8 mouse cellular contexts compared by ENCODE assay signal in genomic region chr16:16559878-16560531, GRCm38 (mm10). TPM values are rescaled to one million over a fixed set of nuclear protein-coding genes. Genes with fewer than 3 reads are reported as not detected.
A peak's percentile ranks its signal among the peaks of the same experiment; 100 is the strongest.
DNase-seq lines count a peak whose midpoint lies in the region; ATAC-seq and TF ChIP-seq lines count a peak whose summit lies in the region.

No protein-coding gene starts in this region.

- DNase-seq in adrenal gland, adult 8-10 months, result peak; percentile 46
- peak; percentile 94 for DNase-seq in embryo, embryonic 10 days (ENCODE audit: low spot score)
- peak; percentile 78 to 88 for DNase-seq in left cerebral cortex, postnatal 10 days (ENCODE audit: extremely low spot score in 1 of 2, low spot score in 2 of 2)

- ATAC-seq in granulocyte monocyte progenitor cell, adult 5-6 weeks (replicated peaks; ENCODE audit: poor library complexity, severe bottlenecking), result peak; percentile 78
- peak; percentile 99 for ATAC-seq in intestine, postnatal 0 days
- peak; percentile 99 for ATAC-seq in midbrain, embryonic 12.5 days (ENCODE audit: low FRiP score, low read depth)
- ATAC-seq in stomach, embryonic 16.5 days (ENCODE audit: insufficient read depth, low FRiP score), result peak; percentile 99
- ATAC-seq in activated CD4-positive, CD25-positive, alpha-beta regulatory T cell, adult 4 months, result no peak

- no peaks in the 10 kb centered on the region for H3K9me3 ChIP-seq in intestine, postnatal 0 days (ENCODE audit: control insufficient read depth)
- no peaks in the 10 kb centered on the region for H3K9me3 ChIP-seq in midbrain, embryonic 12.5 days
- H3K9me3 ChIP-seq in stomach, embryonic 16.5 days (replicated peaks; ENCODE audit: control insufficient read depth, low read length), result no peaks in the 10 kb centered on the region

- no peaks in the 10 kb centered on the region for H3K36me3 ChIP-seq in intestine, postnatal 0 days (ENCODE audit: control insufficient read depth, insufficient read depth)
- H3K36me3 ChIP-seq in midbrain, embryonic 12.5 days, result no peaks in the 10 kb centered on the region
- H3K36me3 ChIP-seq in stomach, embryonic 16.5 days (ENCODE audit: control insufficient read depth, insufficient read depth, low read length), result no peaks in the 10 kb centered on the region

- no peak overlapping the region; the same call in 1 of the 2 replicates for H3K4me2 ChIP-seq in intestine, postnatal 0 days (replicated peaks; ENCODE audit: low read depth)
- H3K4me2 ChIP-seq in midbrain, embryonic 12.5 days (replicated peaks), result peak overlapping the region; percentile 55
- H3K4me2 ChIP-seq in stomach, embryonic 16.5 days (ENCODE audit: low read depth, low read length), result peak overlapping the region; percentile 40

- intact Hi-C loops in left cerebral cortex, postnatal 10 days (cut with DNase I), result loop anchor here (10.0 kb wide), 1 partner anchor 205 kb away; the partner anchor contains the start of gene Dnm1l

- TF ChIP-seq CTCF in intestine, postnatal 0 days (IDR thresholded peaks at IDR 0.05; ENCODE audit: low read depth), result 0 out of 2 replicates have a peak, but pooled peaks have one; percentile 6

- H3K9ac ChIP-seq in intestine, postnatal 0 days (ENCODE audit: low read depth, low read length), result no peak overlapping the region
- H3K9ac ChIP-seq in midbrain, embryonic 12.5 days (replicated peaks), result peak overlapping the region; percentile 64
- no peak overlapping the region for H3K9ac ChIP-seq in stomach, embryonic 16.5 days (ENCODE audit: low read length)

- WGBS in intestine, postnatal 0 days, result 9% methylated on average over 9 of the region's 9 CpGs
- 3% methylated on average over 9 of the region's 9 CpGs for whole genome bisulfite sequencing in midbrain, embryonic 12.5 days
- 10% methylated on average over 9 of the region's 9 CpGs for WGBS in stomach, embryonic 16.5 days

- H3K4me1 ChIP-seq in intestine, postnatal 0 days (replicated peaks; ENCODE audit: control insufficient read depth, insufficient read depth, low read length), result no peaks in the 10 kb centered on the region; the same call in 1 of the 2 replicates
- peaks cover 24% of the 10 kb centered on the region for H3K4me1 ChIP-seq in midbrain, embryonic 12.5 days
- H3K4me1 ChIP-seq in stomach, embryonic 16.5 days (ENCODE audit: control insufficient read depth, insufficient read depth, low read length), result 0 out of 2 replicates have a peak, but pooled peaks cover 3% of the 10 kb centered on the region

- no peaks in the 10 kb centered on the region for H3K27me3 ChIP-seq in intestine, postnatal 0 days (replicated peaks; ENCODE audit: control insufficient read depth, insufficient read depth, low read length)
- no peaks in the 10 kb centered on the region for H3K27me3 ChIP-seq in midbrain, embryonic 12.5 days
- no peaks in the 10 kb centered on the region for H3K27me3 ChIP-seq in stomach, embryonic 16.5 days (ENCODE audit: control insufficient read depth, insufficient read depth, low read length)

- no peak overlapping the region for H3K4me3 ChIP-seq in intestine, postnatal 0 days (ENCODE audit: low read depth, low read length)
- H3K4me3 ChIP-seq in midbrain, embryonic 12.5 days, result peak overlapping the region; percentile 48
- peak overlapping the region; percentile 28 for H3K4me3 ChIP-seq in stomach, embryonic 16.5 days (replicated peaks; ENCODE audit: low read length)

- H3K27ac ChIP-seq in intestine, postnatal 0 days (ENCODE audit: low read depth, low read length), result peak overlapping the region; percentile 21; the same call in 1 of the 2 replicates
- H3K27ac ChIP-seq in midbrain, embryonic 12.5 days (replicated peaks), result peak overlapping the region; percentile 94
- H3K27ac ChIP-seq in stomach, embryonic 16.5 days (ENCODE audit: low read length), result peak overlapping the region; percentile 76

RNA-seq across cellular contexts. Expression of gene Fgd4, which starts 40.3 kb away (rescaled TPM):
- total RNA-seq in adrenal gland, adult 8-10 months (2022), result 10 to 100 TPM; 15.6 to 18.8 (median 16.9) TPM
- total RNA-seq in granulocyte monocyte progenitor cell, adult 5-6 weeks (2014; fragmentation: Nextera tagmentation), result 18.9 and 26.8 TPM in 2 replicates
- 36.9 and 38.8 TPM in 2 replicates for total RNA-seq in granulocyte monocyte progenitor cell, adult 5-6 weeks (2017)
- 6.9 and 8.7 TPM in 2 replicates for polyA plus RNA-seq in intestine, postnatal 0 days (2015; fragmentation: Nextera tagmentation; extraction: Ambion mirVana)
- total RNA-seq in left cerebral cortex, postnatal 10 days (2021), result 10 to 100 TPM; 50.8 to 52.6 TPM
- polyA plus RNA-seq in midbrain, embryonic 12.5 days (2016; fragmentation: Nextera tagmentation; extraction: Ambion mirVana), result 26.9 and 27.6 TPM in 2 replicates
- polyA plus RNA-seq in stomach, embryonic 16.5 days (2015; fragmentation: Nextera tagmentation; extraction: Ambion mirVana), result 10.3 and 11.5 TPM in 2 replicates
- under 1 TPM in 1 of 2 experiments, not detected in 1; 0.24 TPM for polyA plus RNA-seq in activated CD4-positive, CD25-positive, alpha-beta regulatory T cell, adult 4 months (2017; shearing (Covaris generic))

Comparison
In these comparisons a context has a peak if more than half of its experiments do, and no peak if none do; other contexts are left out.
1. H3K27ac ChIP-seq: peak in every context shown above with its lines; median percentile 94 in midbrain, embryonic 12.5 days; 76 in stomach, embryonic 16.5 days; 21 in intestine, postnatal 0 days.